Mouse (Mus musculus): ENCODE measurements at regions not wholly inside any gene's neighbourhood (a gene's known extent, or its start where the extent isn't known, plus 50 kb on each side); places are given as distances from the start of the nearest gene placed in this dataset.

- TF ChIP-seq POLR2A (IDR thresholded peaks at IDR 0.05; ENCODE audit: insufficient read depth, low read depth, low read length), result no peak
- no peak for TF ChIP-seq CTCF (IDR thresholded peaks at IDR 0.05; ENCODE audit: insufficient read depth, low read depth, low read length)
These were observed 124.6 kb upstream of the Ubash3b start for GRCm38 (mm10) chr9:41286145-41286468.
